Mouse (Mus musculus): ENCODE results near the gene Slco1c1. TPM values are rescaled to one million over a fixed set of nuclear protein-coding genes. Genes with fewer than 3 reads are reported as not detected.
A peak's percentile ranks its signal among the peaks of the same experiment; 100 is the strongest.

The Slco1c1 gene
- total RNA-seq, 1 experiment, result not detected

DNA sequence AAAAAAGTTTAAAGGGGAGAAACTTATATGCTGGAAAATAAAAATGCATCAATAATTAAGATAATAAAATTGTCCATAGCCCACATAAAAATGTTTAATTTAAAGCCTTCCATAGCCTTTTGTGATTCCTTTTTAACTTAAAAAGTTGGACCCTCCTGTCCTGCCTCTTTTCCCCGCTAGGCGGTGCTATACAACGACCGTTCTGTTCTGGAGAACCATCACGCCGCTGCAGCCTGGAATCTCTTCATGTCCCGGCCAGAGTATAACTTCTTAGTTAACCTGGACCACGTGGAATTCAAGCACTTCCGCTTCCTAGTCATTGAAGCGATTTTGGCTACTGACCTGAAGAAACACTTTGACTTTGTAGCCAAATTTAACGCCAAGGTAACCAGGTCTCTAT is 35.5 kb upstream of the Slco1c1 start:
- no peak overlapping the region for H3K4me3 ChIP-seq (ENCODE audit: insufficient read depth in 1 of 2, low read depth in 1 of 2, low read length in 2 of 2, poor library complexity in 1 of 2, severe bottlenecking in 1 of 2)
- H3K9ac ChIP-seq (ENCODE audit: insufficient read depth, low read depth, low read length, poor library complexity, severe bottlenecking), result no peak overlapping the region
- DNase-seq (ENCODE audit: low read depth, low spot score), result peak; percentile 55
- no peaks in the 10 kb centered on the region for H3K36me3 ChIP-seq (ENCODE audit: control insufficient read depth, insufficient read depth, low read length, poor library complexity, severe bottlenecking)
- TF ChIP-seq ZC3H11A (IDR thresholded peaks at IDR 0.05; ENCODE audit: borderline replicate concordance, low read depth, low read length) (peak; percentile 51; the same call in 1 of the 2 replicates), HCFC1 (IDR thresholded peaks at IDR 0.05; ENCODE audit: borderline replicate concordance, insufficient read depth, low read length) (no peak)
- no peak overlapping the region for H3K27ac ChIP-seq (ENCODE audit: insufficient read depth, low read depth, low read length, poor library complexity, severe bottlenecking)
- H3K4me1 ChIP-seq (ENCODE audit: control insufficient read depth in 2 of 2, insufficient read depth in 2 of 2, low read length in 2 of 2, poor library complexity in 1 of 2), result no peaks in the 10 kb centered on the region
- H3K9me3 ChIP-seq (ENCODE audit: control insufficient read depth, insufficient read depth, low read depth, low read length), result no peaks in the 10 kb centered on the region
- in situ Hi-C loops (cut with MboI; ENCODE audit: low sequenced_read_pairs in 2 of 2, unreplicated experiment in 2 of 2), result loop anchor here in 1 of 2 experiments (10.0 kb wide), 1 partner anchor 556 kb away; no protein-coding TSS in a partner anchor

DNA sequence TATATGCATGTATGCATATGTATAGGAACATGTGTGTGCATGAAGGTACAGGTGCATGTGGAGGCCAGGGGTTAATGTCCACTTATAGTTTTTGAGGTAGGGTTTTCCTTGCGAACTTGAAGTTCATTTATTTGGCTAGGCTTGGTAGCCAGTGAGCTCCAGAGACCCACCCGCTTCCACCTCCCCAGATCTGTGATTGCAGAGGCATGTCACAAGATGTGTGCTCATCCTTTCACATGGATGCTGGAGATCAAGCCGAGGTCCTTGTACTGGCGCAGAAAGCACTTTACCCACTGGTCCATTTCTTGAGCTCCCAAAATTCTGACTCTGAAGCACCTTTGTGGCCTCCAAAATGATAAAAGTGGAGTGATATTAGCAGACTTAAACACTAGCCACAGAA is 29.3 kb upstream of the Slco1c1 start:
- no peaks in the 10 kb centered on the region for H3K9me3 ChIP-seq (ENCODE audit: control insufficient read depth, insufficient read depth, low read depth, low read length)
- H3K9ac ChIP-seq (ENCODE audit: insufficient read depth, low read depth, low read length, poor library complexity, severe bottlenecking), result no peak overlapping the region
- no peak for DNase-seq (ENCODE audit: low read depth, low spot score)
- no peak overlapping the region for H3K4me3 ChIP-seq (ENCODE audit: insufficient read depth in 1 of 2, low read depth in 1 of 2, low read length in 2 of 2, poor library complexity in 1 of 2, severe bottlenecking in 1 of 2)
- no peaks in the 10 kb centered on the region for H3K36me3 ChIP-seq (ENCODE audit: control insufficient read depth, insufficient read depth, low read length, poor library complexity, severe bottlenecking)
- TF ChIP-seq MAFK (IDR thresholded peaks at IDR 0.05; ENCODE audit: insufficient read depth, low read depth, low read length), result no peak
- no peak for TF ChIP-seq ZNF384 (IDR thresholded peaks at IDR 0.05; ENCODE audit: low read depth, low read length)
- no peak for TF ChIP-seq HCFC1 (IDR thresholded peaks at IDR 0.05; ENCODE audit: borderline replicate concordance, insufficient read depth, low read length)
- no peak for TF ChIP-seq CHD2 (IDR thresholded peaks at IDR 0.05; ENCODE audit: low read depth, low read length)
- TF ChIP-seq ZC3H11A (IDR thresholded peaks at IDR 0.05; ENCODE audit: borderline replicate concordance, low read depth, low read length), result no peak
- in situ Hi-C loops (cut with MboI; ENCODE audit: low sequenced_read_pairs in 2 of 2, unreplicated experiment in 2 of 2), result loop anchor here (5.0 to 10.0 kb wide), 2 partner anchors 300 to 302 kb away; no protein-coding TSS in a partner anchor
- H3K4me1 ChIP-seq (ENCODE audit: control insufficient read depth in 2 of 2, insufficient read depth in 2 of 2, low read length in 2 of 2, poor library complexity in 1 of 2), result peaks cover 0 to 7% of the 10 kb centered on the region in 2 experiments; a peak in 2 of 4 replicates
- no peak overlapping the region for H3K27ac ChIP-seq (ENCODE audit: insufficient read depth, low read depth, low read length, poor library complexity, severe bottlenecking)

DNA sequence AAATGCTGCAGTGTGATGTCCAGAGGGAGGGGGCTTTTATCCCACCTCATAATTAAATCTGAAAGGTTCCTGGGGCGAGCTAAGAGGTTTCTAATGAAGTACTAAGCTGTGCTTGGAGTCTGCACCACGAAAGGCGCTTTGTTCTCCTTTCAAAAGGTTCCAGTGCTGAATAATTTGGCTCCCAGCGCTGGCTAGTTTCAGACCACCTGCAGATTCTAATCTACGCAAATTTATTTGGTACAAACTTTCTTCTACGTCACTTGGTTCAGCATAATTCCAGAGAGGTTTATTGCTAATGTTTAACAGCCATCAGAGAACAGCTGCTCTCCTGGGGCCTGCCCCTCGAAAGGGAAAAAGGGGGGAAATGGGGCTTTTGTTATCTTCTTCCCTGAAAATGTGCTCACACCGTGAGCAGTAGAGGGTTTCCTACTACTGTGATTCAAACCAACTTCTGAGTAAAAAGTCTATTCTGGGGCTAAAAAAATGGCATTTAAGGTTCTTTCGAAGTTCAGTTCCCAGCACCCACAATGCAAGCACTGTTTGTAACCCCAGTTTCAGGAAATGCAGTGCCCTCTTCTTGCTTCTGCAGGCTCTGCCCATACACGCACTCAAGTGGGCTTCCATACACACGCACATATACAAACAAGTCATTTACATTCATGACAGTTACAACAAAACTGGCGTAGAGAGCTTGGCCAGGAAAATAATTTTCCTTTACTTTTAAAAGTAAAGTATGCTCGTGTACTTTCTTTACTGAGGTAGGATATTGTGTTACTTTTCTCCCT is 28.3 kb upstream of the Slco1c1 start:
- H3K9ac ChIP-seq (ENCODE audit: insufficient read depth, low read depth, low read length, poor library complexity, severe bottlenecking), result no peak overlapping the region
- in situ Hi-C loops (cut with MboI; ENCODE audit: low sequenced_read_pairs in 2 of 2, unreplicated experiment in 2 of 2), result loop anchor here in 1 of 2 experiments (10.0 kb wide), 1 partner anchor 299 kb away; no protein-coding TSS in a partner anchor
- H3K36me3 ChIP-seq (ENCODE audit: control insufficient read depth, insufficient read depth, low read length, poor library complexity, severe bottlenecking), result no peaks in the 10 kb centered on the region
- H3K27ac ChIP-seq (ENCODE audit: insufficient read depth, low read depth, low read length, poor library complexity, severe bottlenecking), result no peak overlapping the region; the same call in 1 of the 2 replicates
- TF ChIP-seq CHD2 (IDR thresholded peaks at IDR 0.05; ENCODE audit: low read depth, low read length), result no peak
- TF ChIP-seq HCFC1 (IDR thresholded peaks at IDR 0.05; ENCODE audit: borderline replicate concordance, insufficient read depth, low read length), result no peak
- TF ChIP-seq MAFK (IDR thresholded peaks at IDR 0.05; ENCODE audit: insufficient read depth, low read depth, low read length), result no peak
- TF ChIP-seq ZC3H11A (IDR thresholded peaks at IDR 0.05; ENCODE audit: borderline replicate concordance, low read depth, low read length), result no peak
- TF ChIP-seq ZNF384 (IDR thresholded peaks at IDR 0.05; ENCODE audit: low read depth, low read length), result no peak
- no peak overlapping the region for H3K4me3 ChIP-seq (ENCODE audit: insufficient read depth in 1 of 2, low read depth in 1 of 2, low read length in 2 of 2, poor library complexity in 1 of 2, severe bottlenecking in 1 of 2)
- no peaks in the 10 kb centered on the region for H3K9me3 ChIP-seq (ENCODE audit: control insufficient read depth, insufficient read depth, low read depth, low read length)
- H3K4me1 ChIP-seq (ENCODE audit: control insufficient read depth in 2 of 2, insufficient read depth in 2 of 2, low read length in 2 of 2, poor library complexity in 1 of 2), result peaks cover 0 to 7% of the 10 kb centered on the region in 2 experiments; a peak in 2 of 4 replicates
- peak; percentile 53 for DNase-seq (ENCODE audit: low read depth, low spot score)

DNA sequence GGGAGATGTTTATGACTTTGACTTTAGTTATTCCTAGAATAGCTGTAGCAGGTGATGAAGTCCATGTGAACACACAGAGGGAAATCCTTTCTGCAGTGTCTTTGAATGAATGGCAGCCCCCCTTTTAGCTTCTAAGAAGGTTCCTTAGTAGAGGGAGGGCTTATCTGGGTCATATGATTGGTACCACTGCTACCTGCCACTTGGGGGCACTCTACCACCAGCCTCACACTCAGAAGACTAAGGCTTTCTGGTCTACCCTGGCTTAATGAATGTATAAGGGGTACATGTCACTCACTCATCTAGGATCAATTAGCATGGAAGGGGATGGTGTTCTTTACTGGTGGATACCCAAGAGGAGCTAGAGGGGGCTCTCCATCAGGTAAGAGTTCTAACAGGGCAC is 24.7 kb upstream of the Slco1c1 start:
- no peak overlapping the region for H3K27ac ChIP-seq (ENCODE audit: insufficient read depth, low read depth, low read length, poor library complexity, severe bottlenecking)
- no peak overlapping the region for H3K9ac ChIP-seq (ENCODE audit: insufficient read depth, low read depth, low read length, poor library complexity, severe bottlenecking)
- H3K9me3 ChIP-seq (ENCODE audit: control insufficient read depth, insufficient read depth, low read depth, low read length), result no peaks in the 10 kb centered on the region
- H3K36me3 ChIP-seq (ENCODE audit: control insufficient read depth, insufficient read depth, low read length, poor library complexity, severe bottlenecking), result no peaks in the 10 kb centered on the region
- TF ChIP-seq ZC3H11A (IDR thresholded peaks at IDR 0.05; ENCODE audit: borderline replicate concordance, low read depth, low read length) (peak; percentile 32; the same call in 1 of the 2 replicates), ZNF384 (IDR thresholded peaks at IDR 0.05; ENCODE audit: low read depth, low read length) (no peak)
- in situ Hi-C loops (cut with MboI; ENCODE audit: low sequenced_read_pairs in 2 of 2, unreplicated experiment in 2 of 2), result loop anchor here in 1 of 2 experiments (10.0 kb wide), 1 partner anchor 295 kb away; no protein-coding TSS in a partner anchor
- no peak overlapping the region for H3K4me3 ChIP-seq (ENCODE audit: insufficient read depth in 1 of 2, low read depth in 1 of 2, low read length in 2 of 2, poor library complexity in 1 of 2, severe bottlenecking in 1 of 2)
- H3K4me1 ChIP-seq (ENCODE audit: control insufficient read depth in 2 of 2, insufficient read depth in 2 of 2, low read length in 2 of 2, poor library complexity in 1 of 2), result peaks cover 0 to 7% of the 10 kb centered on the region in 2 experiments; a peak in 2 of 4 replicates
- no peak for DNase-seq (ENCODE audit: low read depth, low spot score)
